ENCODE assay signal across 8 mouse cellular contexts in the genomic region with DNA sequence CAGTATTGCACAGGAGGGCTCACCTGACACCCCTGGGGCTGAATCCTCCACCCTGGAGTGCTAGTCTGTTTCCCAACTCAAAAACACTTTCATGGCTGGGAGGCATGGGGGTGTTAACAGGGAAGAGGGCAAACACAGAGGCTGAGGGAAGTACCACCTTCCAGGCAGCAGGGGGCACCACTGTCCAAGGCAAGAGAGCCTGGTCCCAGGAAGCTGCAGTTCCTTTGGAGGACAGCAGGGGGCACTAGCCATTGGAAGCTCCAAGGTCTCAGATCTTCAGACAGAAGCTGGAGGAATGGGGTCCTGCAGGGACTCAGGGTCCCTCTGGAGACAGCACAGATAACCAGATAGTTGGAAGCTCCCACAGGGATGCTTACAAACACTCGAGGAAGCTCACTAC. TPM values are rescaled to one million over a fixed set of nuclear protein-coding genes. Genes with fewer than 3 reads are reported as not detected.
DNase-seq lines count a peak whose midpoint lies in the region; ATAC-seq and TF ChIP-seq lines count a peak whose summit lies in the region.

No protein-coding gene starts in this region.

- no peak overlapping the region for H3K9ac ChIP-seq in heart, embryonic 16.5 days (ENCODE audit: low read length)
- H3K9ac ChIP-seq in liver, postnatal 0 days (replicated peaks): no peak overlapping the region

- H3K27me3 ChIP-seq in heart, embryonic 16.5 days (ENCODE audit: control insufficient read depth, insufficient read depth, low read length): no peaks in the 10 kb centered on the region
- H3K27me3 ChIP-seq in liver, postnatal 0 days (ENCODE audit: insufficient read depth, low read length): no peaks in the 10 kb centered on the region

- H3K4me1 ChIP-seq in heart, embryonic 16.5 days (ENCODE audit: control insufficient read depth, insufficient read depth, low read length): peaks cover 18% of the 10 kb centered on the region
- no peaks in the 10 kb centered on the region for H3K4me1 ChIP-seq in liver, postnatal 0 days (ENCODE audit: insufficient read depth)

- H3K4me2 ChIP-seq in heart, embryonic 16.5 days (ENCODE audit: low read depth, low read length): no peak overlapping the region
- H3K4me2 ChIP-seq in liver, postnatal 0 days (ENCODE audit: low read depth, low read length): no peak overlapping the region

- H3K36me3 ChIP-seq in heart, embryonic 16.5 days (ENCODE audit: control insufficient read depth, insufficient read depth): peaks cover 23% of the 10 kb centered on the region
- H3K36me3 ChIP-seq in liver, postnatal 0 days (replicated peaks; ENCODE audit: insufficient read depth, low read length): peaks cover 11% of the 10 kb centered on the region; the same call in 1 of the 2 replicates

- WGBS in heart, embryonic 16.5 days: 24% methylated on average over 1 of the region's 1 CpGs
- WGBS in liver, postnatal 0 days (ENCODE audit: insufficient replicate concordance): 44% methylated on average over 1 of the region's 1 CpGs

- no peaks in the 10 kb centered on the region for H3K9me3 ChIP-seq in heart, embryonic 16.5 days (replicated peaks; ENCODE audit: control insufficient read depth, low read length)
- H3K9me3 ChIP-seq in liver, postnatal 0 days (ENCODE audit: low read length): no peaks in the 10 kb centered on the region

- ATAC-seq in erythroblast, adult 5-6 weeks (replicated peaks; ENCODE audit: low FRiP score, poor library complexity, severe bottlenecking): peak; percentile 85
- ATAC-seq in heart, embryonic 16.5 days (replicated peaks; ENCODE audit: extremely low read depth, insufficient read depth, low FRiP score): peak; percentile 10
- ATAC-seq in liver, postnatal 0 days: peak; percentile 75
- ATAC-seq in neutrophil, adult 5-6 weeks (ENCODE audit: extremely low read depth, insufficient number of reproducible peaks, low FRiP score, poor library complexity, severe bottlenecking): peak; percentile 57

- DNase-seq in CD8-positive naive resting alpha-beta T cell, adult 2 months (ENCODE audit: low read depth in 2 of 2, low spot score in 2 of 2): peak; percentile 61 to 67
- peak; percentile 92 for DNase-seq in brain, adult 2 months (ENCODE audit: low read depth, low spot score)
- peak; percentile 85 to 94 for DNase-seq in kidney, postnatal 36 days
- peak; percentile 90 for DNase-seq in liver, postnatal 0 days
- peak; percentile 97 for DNase-seq in testis, postnatal 10 days (ENCODE audit: low spot score)

- H3K4me3 ChIP-seq in heart, embryonic 16.5 days (ENCODE audit: low read length): no peak overlapping the region
- no peak overlapping the region for H3K4me3 ChIP-seq in liver, postnatal 0 days (ENCODE audit: low read depth, low read length)

- no peak overlapping the region for H3K27ac ChIP-seq in heart, embryonic 16.5 days (ENCODE audit: low read length)
- no peak overlapping the region for H3K27ac ChIP-seq in liver, postnatal 0 days (ENCODE audit: low read depth)

- TF ChIP-seq EP300 in liver, postnatal 0 days (IDR thresholded peaks at IDR 0.05; ENCODE audit: low read depth): no peak

- TF ChIP-seq CTCF in liver, postnatal 0 days (IDR thresholded peaks at IDR 0.05; ENCODE audit: low read depth): peak; percentile 100

RNA-seq across cellular contexts. Expression of a gene that starts 18.2 kb away (rescaled TPM):
- not detected in 2 replicates for total RNA-seq in erythroblast, adult 5-6 weeks (2015; ENCODE audit: low replicate concordance)
- not detected in 2 replicates for total RNA-seq in erythroblast, adult 5-6 weeks (2017; ENCODE audit: low replicate concordance)
- 0.91 and 1.1 TPM in 2 replicates for polyA plus RNA-seq in heart, embryonic 16.5 days (2015; fragmentation: Nextera tagmentation; extraction: Ambion mirVana)
- 0.15 TPM in 1 of 2 replicates, not detected in the other for polyA plus RNA-seq in liver, postnatal 0 days (2015; fragmentation: Nextera tagmentation; extraction: Ambion mirVana)
- not detected in 2 replicates for total RNA-seq in neutrophil, adult 5-6 weeks (2017)

RNA-seq across cellular contexts. Expression of a gene that starts 29.6 kb away (rescaled TPM):
- total RNA-seq in erythroblast, adult 5-6 weeks (2015; ENCODE audit: low replicate concordance): not detected in 2 replicates
- not detected in 2 replicates for total RNA-seq in erythroblast, adult 5-6 weeks (2017; ENCODE audit: low replicate concordance)
- polyA plus RNA-seq in heart, embryonic 16.5 days (2015; fragmentation: Nextera tagmentation; extraction: Ambion mirVana): not detected in 2 replicates
- polyA plus RNA-seq in liver, postnatal 0 days (2015; fragmentation: Nextera tagmentation; extraction: Ambion mirVana): not detected in 2 replicates
- not detected in 2 replicates for total RNA-seq in neutrophil, adult 5-6 weeks (2017)

Comparison
In these comparisons a context has a peak if more than half of its experiments do, and no peak if none do; other contexts are left out.
1. ATAC-seq: peak in every context shown above with its lines; median percentile 85 in erythroblast, adult 5-6 weeks; 75 in liver, postnatal 0 days; 57 in neutrophil, adult 5-6 weeks; 10 in heart, embryonic 16.5 days.